Mouse (Mus musculus): ENCODE measurements around the gene Cpsf2. TPM values are rescaled to one million over a fixed set of nuclear protein-coding genes. Genes with fewer than 3 reads are reported as not detected.
"Not testable (repeated sequence)": the region's sequence is repeated elsewhere in the genome, so short reads cannot be mapped to it uniquely, and the experiment has no call there.

Cpsf2 gene
- polyA plus RNA-seq, 1 experiment from 2014 or later = 39.2 TPM

DNA sequence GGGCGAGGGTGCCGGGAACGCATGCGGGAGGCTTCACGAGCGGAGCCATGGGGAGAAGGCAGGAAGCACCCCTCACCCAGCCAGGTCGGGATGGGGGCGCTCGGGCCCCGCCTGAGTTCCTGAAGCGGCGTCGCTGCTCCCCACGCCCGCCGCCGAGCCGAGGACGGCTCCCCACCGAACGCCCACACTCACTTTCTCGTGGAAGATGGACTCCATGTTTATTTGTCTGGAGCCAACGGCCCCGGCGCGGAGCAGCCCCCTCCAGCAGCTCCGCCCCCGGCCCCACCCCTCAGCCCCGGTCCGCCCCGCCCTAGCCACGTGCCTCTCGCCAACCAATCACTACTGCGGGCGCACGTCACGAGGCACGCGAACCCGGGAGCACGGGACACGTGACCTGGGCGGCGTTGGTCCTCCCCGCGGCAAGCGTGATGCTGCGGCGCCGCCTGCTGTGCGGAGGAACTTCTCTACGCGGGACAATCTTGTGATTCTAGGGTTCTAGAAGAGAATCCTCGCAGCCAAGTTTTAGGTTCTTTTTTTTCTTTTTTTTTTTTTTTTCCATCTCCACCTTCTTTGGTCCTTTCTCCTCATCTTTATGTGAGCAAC is 17.7 kb upstream of the Cpsf2 start, which contains the start of gene Atxn3:
Gene Atxn3, minus strand, starts transcription at position 305 of the 603 bp plus-strand sequence.
- Histone ChIP-seq H3K4me3 (ENCODE audit: low read depth, low read length) (peak within 1 kb of the TSS; percentile 83), H3K4me1 (ENCODE audit: control insufficient read depth, insufficient read depth, low read length) (no peaks in the 10 kb centered on the region), H3K9me3 (ENCODE audit: control insufficient read depth, low read length) (no peaks in the 10 kb centered on the region), H3K27ac (replicated peaks; ENCODE audit: low read depth, low read length) (no peak within 1 kb of the TSS), H3K4me2 (ENCODE audit: low read depth, severe bottlenecking) (peak within 1 kb of the TSS; percentile 59), H3K36me3 (ENCODE audit: control insufficient read depth, insufficient read depth, low read length) (no peaks in the 10 kb centered on the region), H3K9ac (ENCODE audit: low read length) (peak within 1 kb of the TSS; percentile 83), H3K27me3 (ENCODE audit: control insufficient read depth, insufficient read depth, low read length) (no peaks in the 10 kb centered on the region)
- ATAC-seq (ENCODE audit: insufficient number of reproducible peaks, low FRiP score, low TSS enrichment, low read depth) = peak; percentile 98
- under 1% methylated on average over 52 of the region's 54 CpGs for WGBS
- DNase-seq (ENCODE audit: low spot score) = peak; percentile 97

DNA sequence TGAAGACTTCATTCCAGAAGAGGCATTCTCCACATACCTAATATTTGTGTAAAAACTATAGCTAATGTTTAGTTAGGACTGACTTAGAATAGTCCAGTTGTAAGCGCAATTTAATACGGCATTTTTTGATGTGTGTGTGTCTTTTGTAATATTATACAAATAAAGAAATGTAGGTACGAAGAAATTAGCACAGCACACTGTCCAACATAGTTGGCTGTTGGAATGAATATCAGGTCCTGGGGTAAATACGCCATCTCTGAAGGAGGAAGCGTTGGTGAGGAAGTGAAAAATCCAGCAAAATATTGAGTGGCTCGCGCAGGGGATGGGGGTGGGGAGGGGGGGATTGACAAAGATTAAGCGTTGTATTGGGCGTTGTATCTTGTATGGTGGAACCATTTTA is 17.2 kb upstream of the Cpsf2 start:
- Histone ChIP-seq H3K9me3 (ENCODE audit: control insufficient read depth, low read length) (no peaks in the 10 kb centered on the region), H3K4me1 (ENCODE audit: control insufficient read depth, insufficient read depth, low read length) (no peaks in the 10 kb centered on the region), H3K27ac (replicated peaks; ENCODE audit: low read depth, low read length) (no peak overlapping the region), H3K9ac (ENCODE audit: low read length) (no peak overlapping the region; the same call in 1 of the 2 replicates), H3K4me2 (ENCODE audit: low read depth, severe bottlenecking) (peak overlapping the region; percentile 39; the same call in 1 of the 2 replicates), H3K27me3 (ENCODE audit: control insufficient read depth, insufficient read depth, low read length) (no peaks in the 10 kb centered on the region), H3K4me3 (ENCODE audit: low read depth, low read length) (peak overlapping the region; percentile 83; the same call in 1 of the 2 replicates), H3K36me3 (ENCODE audit: control insufficient read depth, insufficient read depth, low read length) (no peaks in the 10 kb centered on the region)
- 60% methylated on average over 9 of the region's 9 CpGs for WGBS
- DNase-seq (ENCODE audit: low spot score) = no peak
- ATAC-seq (ENCODE audit: insufficient number of reproducible peaks, low FRiP score, low TSS enrichment, low read depth) = peak; percentile 23; the same call in 1 of the 2 replicates

DNA sequence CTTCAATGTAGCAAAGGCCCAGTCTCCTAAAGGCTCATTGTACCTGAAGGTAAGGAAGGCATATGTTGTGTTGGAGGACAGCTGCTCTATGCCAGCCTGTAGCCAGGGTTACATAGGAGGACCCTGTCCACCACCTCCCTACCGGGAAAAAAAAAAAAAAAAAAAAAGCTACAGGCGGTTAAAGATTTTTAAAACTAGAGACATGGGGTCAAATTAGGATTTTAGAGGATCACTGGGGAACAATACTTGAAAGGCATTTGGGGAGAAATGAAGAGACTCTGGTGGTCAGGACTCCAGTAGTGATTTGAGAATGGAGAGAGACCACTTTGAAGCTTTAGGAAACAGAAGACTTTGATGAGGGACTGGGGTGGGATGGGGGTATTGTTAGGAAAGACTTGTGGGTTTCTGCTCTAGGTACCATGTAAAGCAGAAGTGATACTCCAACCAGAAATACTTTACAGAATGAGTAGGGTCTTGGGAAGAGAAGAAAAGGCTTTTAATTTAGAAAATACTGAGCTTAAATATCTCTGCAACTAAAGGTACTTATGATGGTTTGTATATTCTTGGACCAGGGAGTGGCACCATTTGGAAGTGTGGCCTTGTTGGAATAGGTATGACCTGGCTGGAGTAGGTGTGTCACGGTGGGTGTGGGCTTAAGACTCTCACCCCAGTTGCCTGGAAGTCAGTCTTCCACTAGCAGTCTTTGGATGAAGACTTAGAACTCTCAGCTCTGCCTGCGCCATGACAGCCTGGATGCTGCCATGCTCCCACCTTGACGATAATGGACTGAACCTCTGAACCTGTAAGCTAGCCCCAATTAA is 16.6 kb upstream of the Cpsf2 start:
- H3K4me1 ChIP-seq (ENCODE audit: control insufficient read depth, insufficient read depth, low read length); H3K4me3 ChIP-seq (ENCODE audit: low read depth, low read length); H3K36me3 ChIP-seq (ENCODE audit: control insufficient read depth, insufficient read depth, low read length); H3K9me3 ChIP-seq (ENCODE audit: control insufficient read depth, low read length); ATAC-seq (ENCODE audit: insufficient number of reproducible peaks, low FRiP score, low TSS enrichment, low read depth); DNase-seq (ENCODE audit: low spot score); H3K27ac ChIP-seq (replicated peaks; ENCODE audit: low read depth, low read length); H3K27me3 ChIP-seq (ENCODE audit: control insufficient read depth, insufficient read depth, low read length); H3K9ac ChIP-seq (ENCODE audit: low read length): not testable (repeated sequence)
- peak overlapping the region; percentile 39; the same call in 1 of the 2 replicates for H3K4me2 ChIP-seq (ENCODE audit: low read depth, severe bottlenecking)
- 87% methylated on average over 5 of the region's 5 CpGs for WGBS

DNA sequence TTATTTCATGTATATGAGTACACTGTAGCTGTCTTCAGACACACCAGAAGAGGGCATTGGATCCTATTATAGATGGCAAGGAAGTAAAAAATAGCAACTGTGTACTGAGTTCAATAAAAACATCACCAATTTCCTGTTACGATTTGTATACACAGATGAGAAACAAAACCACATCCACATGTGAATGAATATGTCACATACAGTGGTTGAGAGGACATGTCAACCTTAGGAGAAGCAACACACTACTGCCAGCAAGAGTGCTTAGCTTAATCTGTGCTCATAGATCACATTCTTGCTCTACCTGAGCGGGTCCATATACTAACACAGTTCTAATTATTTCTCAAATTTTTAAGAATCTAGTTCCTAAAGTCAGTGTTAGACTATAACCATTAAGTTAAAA is 4.5 kb upstream of the Cpsf2 start:
- Histone ChIP-seq H3K27ac (replicated peaks; ENCODE audit: low read depth, low read length) (no peak overlapping the region), H3K9ac (ENCODE audit: low read length) (no peak overlapping the region), H3K4me2 (ENCODE audit: low read depth, severe bottlenecking) (no peak overlapping the region), H3K4me1 (ENCODE audit: control insufficient read depth, insufficient read depth, low read length) (no peaks in the 10 kb centered on the region), H3K9me3 (ENCODE audit: control insufficient read depth, low read length) (no peaks in the 10 kb centered on the region), H3K36me3 (ENCODE audit: control insufficient read depth, insufficient read depth, low read length) (peaks cover 7% of the 10 kb centered on the region; the same call in 1 of the 2 replicates), H3K27me3 (ENCODE audit: control insufficient read depth, insufficient read depth, low read length) (no peaks in the 10 kb centered on the region), H3K4me3 (ENCODE audit: low read depth, low read length) (no peak overlapping the region)
- DNase-seq (ENCODE audit: low spot score) (no peak), ATAC-seq (ENCODE audit: insufficient number of reproducible peaks, low FRiP score, low TSS enrichment, low read depth) (no peak)
- WGBS = 100% methylated on average over 2 of the region's 2 CpGs

DNA sequence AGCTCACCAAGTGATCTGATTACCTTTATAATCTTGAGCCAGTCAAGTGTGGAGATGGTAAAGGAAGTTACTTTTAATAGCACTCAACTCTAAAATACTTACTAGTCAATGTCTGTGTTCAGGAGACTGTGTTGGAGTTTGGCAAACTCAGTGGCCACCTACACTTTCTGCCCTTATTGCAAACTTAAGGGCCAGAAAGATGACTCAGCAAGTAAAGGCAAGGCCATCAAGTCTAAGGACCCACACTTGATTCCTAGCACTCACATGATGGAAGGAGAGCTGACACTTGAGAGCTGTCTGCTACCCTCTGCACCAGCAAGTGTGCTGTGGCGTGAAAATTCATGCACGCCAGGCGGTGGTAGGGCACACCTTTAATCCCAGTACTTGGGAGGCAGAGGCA is 3.6 kb upstream of the Cpsf2 start:
- no peak for ATAC-seq (ENCODE audit: insufficient number of reproducible peaks, low FRiP score, low TSS enrichment, low read depth)
- 94% methylated on average over 3 of the region's 3 CpGs for WGBS
- Histone ChIP-seq H3K36me3 (ENCODE audit: control insufficient read depth, insufficient read depth, low read length) (peaks cover 7% of the 10 kb centered on the region; the same call in 1 of the 2 replicates), H3K4me1 (ENCODE audit: control insufficient read depth, insufficient read depth, low read length) (peaks cover 4% of the 10 kb centered on the region; the same call in 1 of the 2 replicates), H3K4me3 (ENCODE audit: low read depth, low read length) (no peak overlapping the region), H3K9me3 (ENCODE audit: control insufficient read depth, low read length) (no peaks in the 10 kb centered on the region), H3K27me3 (ENCODE audit: control insufficient read depth, insufficient read depth, low read length) (no peaks in the 10 kb centered on the region), H3K27ac (replicated peaks; ENCODE audit: low read depth, low read length) (no peak overlapping the region), H3K4me2 (ENCODE audit: low read depth, severe bottlenecking) (no peak overlapping the region), H3K9ac (ENCODE audit: low read length) (no peak overlapping the region)
- DNase-seq (ENCODE audit: low spot score) = no peak

DNA sequence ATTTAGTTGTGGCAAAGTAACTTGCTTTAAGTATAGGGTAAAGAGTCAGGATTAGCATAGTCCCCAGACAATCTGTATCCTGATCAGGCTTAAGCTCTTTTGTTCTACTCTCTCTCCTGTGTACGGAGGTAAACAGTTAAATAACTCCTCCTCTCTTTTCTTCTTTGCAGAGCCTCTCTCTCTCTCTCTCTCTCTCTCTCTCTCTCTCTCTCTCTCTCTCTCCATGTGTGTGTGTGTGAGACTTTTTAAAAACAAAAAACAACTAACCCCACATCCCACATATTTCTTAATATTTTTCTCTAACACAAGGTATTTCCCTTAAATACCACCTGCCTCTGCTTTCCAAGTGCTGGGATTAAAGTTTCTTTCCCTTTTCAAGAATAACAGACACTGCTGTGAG is 1.2 kb upstream of the Cpsf2 start:
- 52% methylated on average over 1 of the region's 1 CpGs for WGBS
- Histone ChIP-seq H3K27ac (replicated peaks; ENCODE audit: low read depth, low read length) (no peak overlapping the region), H3K4me3 (ENCODE audit: low read depth, low read length) (peak overlapping the region; percentile 91)

DNA sequence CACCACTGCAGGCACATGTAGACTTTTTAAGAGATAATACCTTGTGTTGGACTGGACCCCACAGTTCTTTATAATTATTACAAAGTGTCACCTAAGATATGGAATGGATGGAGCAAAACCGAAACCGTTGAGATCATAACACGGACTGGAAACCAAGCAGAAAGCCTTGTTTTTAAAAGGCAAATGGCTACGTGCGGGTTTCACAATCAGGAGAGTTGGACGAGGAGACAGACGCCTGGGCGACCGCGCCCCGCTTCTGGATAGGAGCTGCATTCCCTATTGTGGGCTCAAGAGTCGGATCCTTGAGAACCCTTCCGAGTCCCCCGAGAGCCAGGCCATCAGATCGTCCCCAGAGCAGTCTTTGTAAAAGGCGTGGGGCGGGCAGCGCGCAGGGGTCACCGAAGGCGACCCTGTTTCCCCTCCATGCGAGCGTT is 604 bp upstream of the Cpsf2 start:
- no peaks in the 10 kb centered on the region for H3K27me3 ChIP-seq (ENCODE audit: control insufficient read depth, insufficient read depth, low read length)
- H3K9me3 ChIP-seq (ENCODE audit: control insufficient read depth, low read length) = no peaks in the 10 kb centered on the region
- H3K9ac ChIP-seq (ENCODE audit: low read length) = peak overlapping the region; percentile 93
- H3K4me1 ChIP-seq (ENCODE audit: control insufficient read depth, insufficient read depth, low read length) = peaks cover 4% of the 10 kb centered on the region; the same call in 1 of the 2 replicates
- H3K4me3 ChIP-seq (ENCODE audit: low read depth, low read length) = peak overlapping the region; percentile 91
- DNase-seq (ENCODE audit: low spot score) (no peak), ATAC-seq (ENCODE audit: insufficient number of reproducible peaks, low FRiP score, low TSS enrichment, low read depth) (peak; percentile 55; the same call in 1 of the 2 replicates)
- H3K36me3 ChIP-seq (ENCODE audit: control insufficient read depth, insufficient read depth, low read length) = peaks cover 3% of the 10 kb centered on the region; the same call in 1 of the 2 replicates
- H3K27ac ChIP-seq (replicated peaks; ENCODE audit: low read depth, low read length) = peak overlapping the region; percentile 75
- 1% methylated on average over 23 of the region's 23 CpGs for WGBS
- H3K4me2 ChIP-seq (ENCODE audit: low read depth, severe bottlenecking) = peak overlapping the region; percentile 64

More for the DNA sequence above, 1.2 kb upstream of the Cpsf2 start:
- peaks cover 3% of the 10 kb centered on the region; the same call in 1 of the 2 replicates for H3K36me3 ChIP-seq (ENCODE audit: control insufficient read depth, insufficient read depth, low read length)
- no peaks in the 10 kb centered on the region for H3K9me3 ChIP-seq (ENCODE audit: control insufficient read depth, low read length)
- peak overlapping the region; percentile 93 for H3K9ac ChIP-seq (ENCODE audit: low read length)
- peak overlapping the region; percentile 64 for H3K4me2 ChIP-seq (ENCODE audit: low read depth, severe bottlenecking)
- no peaks in the 10 kb centered on the region for H3K27me3 ChIP-seq (ENCODE audit: control insufficient read depth, insufficient read depth, low read length)
- ATAC-seq (ENCODE audit: insufficient number of reproducible peaks, low FRiP score, low TSS enrichment, low read depth) (no peak), DNase-seq (ENCODE audit: low spot score) (no peak)
- peaks cover 4% of the 10 kb centered on the region; the same call in 1 of the 2 replicates for H3K4me1 ChIP-seq (ENCODE audit: control insufficient read depth, insufficient read depth, low read length)

DNA sequence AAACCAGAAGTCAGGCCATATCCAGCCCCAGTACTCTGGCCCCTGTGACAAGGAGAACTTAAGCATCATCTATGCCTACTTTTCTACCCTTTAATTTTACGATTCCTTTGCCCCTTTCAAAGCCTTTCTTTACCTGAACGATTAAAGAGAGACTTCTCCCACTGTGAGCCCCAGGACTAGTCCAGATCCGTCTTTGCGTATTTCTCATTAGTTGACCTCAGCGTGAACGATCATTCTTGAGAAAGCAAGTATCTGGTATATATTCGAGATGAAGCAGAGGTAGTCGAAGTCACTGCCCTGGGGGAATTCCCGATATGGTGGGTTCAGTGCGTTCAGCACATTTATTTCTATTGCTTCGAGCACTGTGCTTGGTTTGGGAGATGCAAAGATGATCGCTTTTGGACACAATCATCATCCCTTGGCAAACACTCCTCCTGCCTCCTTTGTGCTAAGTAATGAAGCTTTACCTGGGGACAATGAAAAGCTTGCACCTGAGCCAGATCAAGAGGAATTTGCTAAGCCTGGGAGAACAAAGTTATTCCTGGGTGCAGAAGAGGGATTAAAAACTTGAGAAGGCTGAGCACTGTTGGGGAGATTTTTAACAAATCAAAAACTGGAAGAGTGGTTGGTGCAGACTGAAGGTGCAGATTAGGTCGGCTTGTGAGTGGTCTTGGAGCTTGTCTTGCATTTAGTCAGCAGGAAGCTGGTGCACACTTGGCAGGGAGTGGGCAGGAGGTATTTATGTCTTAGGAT is 1.0 kb downstream of the Cpsf2 start:
- Histone ChIP-seq H3K9me3 (ENCODE audit: control insufficient read depth, low read length) (no peaks in the 10 kb centered on the region), H3K4me2 (ENCODE audit: low read depth, severe bottlenecking) (peak overlapping the region; percentile 69), H3K27ac (replicated peaks; ENCODE audit: low read depth, low read length) (no peak overlapping the region), H3K4me1 (ENCODE audit: control insufficient read depth, insufficient read depth, low read length) (peaks cover 4% of the 10 kb centered on the region; the same call in 1 of the 2 replicates), H3K4me3 (ENCODE audit: low read depth, low read length) (peak overlapping the region; percentile 91), H3K36me3 (ENCODE audit: control insufficient read depth, insufficient read depth, low read length) (peaks cover 3% of the 10 kb centered on the region; the same call in 1 of the 2 replicates), H3K9ac (ENCODE audit: low read length) (peak overlapping the region; percentile 93), H3K27me3 (ENCODE audit: control insufficient read depth, insufficient read depth, low read length) (no peaks in the 10 kb centered on the region)
- no peak for DNase-seq (ENCODE audit: low spot score)
- no peak for ATAC-seq (ENCODE audit: insufficient number of reproducible peaks, low FRiP score, low TSS enrichment, low read depth)
- WGBS = 27% methylated on average over 13 of the region's 13 CpGs

All from limb, embryonic 11.5 days (tissue).